Mouse (Mus musculus) G1E (cell line): ENCODE data around the gene Ino80. TPM values are rescaled to one million over a fixed set of nuclear protein-coding genes. Genes with fewer than 3 reads are reported as not detected.

Experiments used
- ATAC-seq: 2 replicates; pipeline ENCODE4 v1.8.0; 2016; ENCODE audit warnings: mild to moderate bottlenecking; ENCODE audit not compliant: insufficient number of reproducible peaks, poor library complexity, low FRiP score, severe bottlenecking; ENCODE audit errors: extremely low read depth
- DNase-seq: peaks from one replicate; pipeline ENCODE4 v3.0.0; 2012; ENCODE audit warnings: low spot score
- H3K27me3 ChIP-seq: 2 replicates; pipeline ENCODE4 v1.6.1; 2012; ENCODE audit warnings: mild to moderate bottlenecking, low read length, inconsistent platforms; ENCODE audit not compliant: insufficient read depth
- H3K36me3 ChIP-seq: replicated peaks from 2 replicates; pipeline ENCODE3; 2012; ENCODE audit warnings: mild to moderate bottlenecking, inconsistent platforms
- H3K4me1 ChIP-seq: 2 replicates; pipeline ENCODE4 v1.6.1; 2012; ENCODE audit warnings: low read depth, low read length, inconsistent platforms, mixed read lengths; ENCODE audit not compliant: insufficient read depth
- H3K4me3 ChIP-seq: 2 replicates; pipeline ENCODE4 v1.5.1; 2012; ENCODE audit warnings: low read depth, mild to moderate bottlenecking, inconsistent platforms, low read length, moderate library complexity, mixed read lengths
- H3K9me3 ChIP-seq: replicated peaks from 2 replicates; pipeline ENCODE4 v1.6.1; 2012; ENCODE audit warnings: inconsistent platforms
- CTCF ChIP-seq: IDR thresholded peaks from 2 replicates; pipeline ENCODE4 v1.5.1; 2012; ENCODE audit warnings: low read depth, low read length, inconsistent platforms, mixed read lengths
- GATA1 ChIP-seq: IDR thresholded peaks from 2 replicates; pipeline ENCODE4 v1.6.1; 2012; ENCODE audit warnings: borderline replicate concordance, low read length, inconsistent platforms, mixed read lengths
- GATA2 ChIP-seq: IDR thresholded peaks from 2 replicates; pipeline ENCODE4 v1.6.1; 2012; ENCODE audit warnings: low read depth, low read length, inconsistent platforms, borderline replicate concordance
- POLR2AphosphoS5 ChIP-seq: IDR thresholded peaks from 2 replicates; pipeline ENCODE4 v1.6.1; 2012; ENCODE audit warnings: low read depth, low read length, inconsistent platforms; ENCODE audit not compliant: insufficient replicate concordance
- TAL1 ChIP-seq: conservative IDR thresholded peaks from 2 replicates; pipeline ENCODE4 v1.6.1; 2012; ENCODE audit warnings: low read depth, low read length, inconsistent platforms, mixed read lengths
- polyA plus RNA-seq: library from polyadenylated mRNA; stranded (reverse); fragments of >175 nt; gene quantifications from 2 replicates; pipeline ENCODE4 v1.2.3, GENCODE M21; 2012
- total RNA-seq, 2 experiments: library from RNA; stranded (forward) in 1 of 2; stranded (reverse) in 1 of 2; fragments of 200-1000 nt in 1 of 2; fragments of >200 nt in 1 of 2; fragmentation: Nextera tagmentation in 1 of 2; gene quantifications; 2 replicates each; pipeline ENCODE4 v1.2.3; 2014 to 2017

Gene Ino80
- total and polyA plus RNA-seq, 3 experiments: 7.0 to 41.2 (median 20.4) TPM

- TF ChIP-seq TAL1 (no peak), GATA1 (no peak), POLR2AphosphoS5 (no peak), GATA2 (no peak), CTCF (no peak)
- peaks cover 64% of the 10 kb centered on the region for H3K4me1 ChIP-seq
- H3K9me3 ChIP-seq: no peaks in the 10 kb centered on the region
- H3K36me3 ChIP-seq: no peaks in the 10 kb centered on the region
- H3K27me3 ChIP-seq: peaks cover 81% of the 10 kb centered on the region
- peak overlapping the region; percentile 65; the same call in 1 of the 2 replicates for H3K4me3 ChIP-seq
- no peak for DNase-seq
- no peak for ATAC-seq
These were observed 151.1 kb downstream of the Ino80 start for GRCm38 (mm10) chr2:119326161-119327101.

GRCm38 (mm10) chr2:119325568-119326143 lies 151.8 kb downstream of the Ino80 start, which contains the start of gene Dll4:
TSS of gene Dll4 (plus strand) at chr2:119325784.
- ATAC-seq: no peak
- peaks cover 71% of the 10 kb centered on the region for H3K4me1 ChIP-seq
- H3K4me3 ChIP-seq: peak within 1 kb of the TSS; percentile 65; the same call in 1 of the 2 replicates

GRCm38 (mm10) chr2:119324576-119325318 lies 152.7 kb downstream of the Ino80 start:
- Histone ChIP-seq H3K36me3 (no peaks in the 10 kb centered on the region), H3K9me3 (peaks cover 3% of the 10 kb centered on the region), H3K4me1 (peaks cover 76% of the 10 kb centered on the region), H3K4me3 (peak overlapping the region; percentile 65; the same call in 1 of the 2 replicates), H3K27me3 (peaks cover 74% of the 10 kb centered on the region)
- DNase-seq: peak; percentile 53
- TF ChIP-seq CTCF: no peak
- TF ChIP-seq TAL1: no peak
- TF ChIP-seq POLR2AphosphoS5: no peak
- no peak for TF ChIP-seq GATA2
- no peak for TF ChIP-seq GATA1
- ATAC-seq: no peak

More at GRCm38 (mm10) chr2:119325568-119326143, 151.8 kb downstream of the Ino80 start, which contains the start of gene Dll4:
- no peaks in the 10 kb centered on the region for H3K36me3 ChIP-seq
- peaks cover 77% of the 10 kb centered on the region for H3K27me3 ChIP-seq
- peak; percentile 39 for DNase-seq
- no peaks in the 10 kb centered on the region for H3K9me3 ChIP-seq
- TF ChIP-seq GATA1 (no peak), CTCF (no peak), POLR2AphosphoS5 (no peak), GATA2 (no peak), TAL1 (no peak)

DNA sequence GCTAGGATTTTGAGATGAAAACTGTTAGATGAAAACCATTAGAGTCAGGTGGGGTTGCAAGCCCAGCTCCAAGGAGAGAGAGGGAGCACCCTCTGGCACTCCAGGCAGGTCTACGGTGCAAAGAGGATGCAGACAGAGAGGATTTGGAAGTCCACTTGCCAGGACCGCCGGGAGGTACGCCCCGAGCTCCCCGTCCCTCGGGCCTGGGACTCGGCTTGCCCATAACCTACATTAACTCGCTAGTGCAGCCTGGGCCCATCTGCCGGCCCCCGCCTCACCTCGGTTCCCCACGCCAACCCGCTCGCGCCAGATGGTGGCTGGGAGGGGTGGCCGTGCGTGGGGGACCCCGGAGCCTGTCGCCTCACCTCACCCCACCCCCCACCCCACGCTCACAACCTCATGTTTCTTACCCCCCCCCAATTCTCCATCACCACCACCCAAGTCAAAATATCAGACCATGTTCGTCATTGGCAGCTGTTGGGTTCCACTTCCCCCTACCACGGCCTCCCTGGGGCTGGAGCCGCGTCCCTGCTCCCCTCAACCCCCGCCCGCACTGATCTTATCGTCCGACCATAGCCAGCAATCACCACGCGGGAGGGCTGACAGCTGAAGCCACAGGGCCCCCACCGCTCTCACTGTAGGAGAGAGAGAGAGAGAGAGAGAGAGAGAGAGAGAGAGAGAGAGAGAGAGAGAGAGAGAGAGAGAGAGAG lies 153.5 kb downstream of the Ino80 start:
- peak overlapping the region; percentile 65; the same call in 1 of the 2 replicates for H3K4me3 ChIP-seq
- peaks cover 68% of the 10 kb centered on the region for H3K27me3 ChIP-seq
- peak; percentile 66 for DNase-seq
- peaks cover 3% of the 10 kb centered on the region for H3K9me3 ChIP-seq
- TF ChIP-seq CTCF: no peak
- no peak for TF ChIP-seq GATA2
- TF ChIP-seq GATA1: no peak
- TF ChIP-seq TAL1: no peak
- TF ChIP-seq POLR2AphosphoS5: no peak
- no peak for ATAC-seq
- H3K4me1 ChIP-seq: peaks cover 76% of the 10 kb centered on the region
- no peaks in the 10 kb centered on the region for H3K36me3 ChIP-seq

Other genes with a start within 250 kb of the Ino80 start
- gene Ppp1r14d, start 247.8 kb downstream of the Ino80 start, total RNA-seq (2014; fragmentation: Nextera tagmentation): not detected in 2 replicates
- gene Ppp1r14d, start 247.8 kb downstream of the Ino80 start, total RNA-seq (2017): not detected in 2 replicates
- gene Ppp1r14d, start 247.8 kb downstream of the Ino80 start, polyA plus RNA-seq: not detected in 2 replicates
- not detected in 2 replicates for gene Spint1, start 240.3 kb downstream of the Ino80 start, total RNA-seq (2014; fragmentation: Nextera tagmentation)
- 0.55 TPM in 1 of 2 replicates, not detected in the other for gene Spint1, start 240.3 kb downstream of the Ino80 start, total RNA-seq (2017)
- not detected in 2 replicates for gene Spint1, start 240.3 kb downstream of the Ino80 start, polyA plus RNA-seq
- not detected in 2 replicates for gene Rhov, start 206.4 kb downstream of the Ino80 start, total RNA-seq (2014; fragmentation: Nextera tagmentation)
- gene Rhov, start 206.4 kb downstream of the Ino80 start, total RNA-seq (2017): 0.11 TPM in 1 of 2 replicates, not detected in the other
- not detected in 2 replicates for gene Rhov, start 206.4 kb downstream of the Ino80 start, polyA plus RNA-seq
- 9.0 and 9.6 TPM in 2 replicates for gene Vps18, start 188.9 kb downstream of the Ino80 start, total RNA-seq (2014; fragmentation: Nextera tagmentation)
- 19.8 and 21.2 TPM in 2 replicates for gene Vps18, start 188.9 kb downstream of the Ino80 start, total RNA-seq (2017)
- gene Vps18, start 188.9 kb downstream of the Ino80 start, polyA plus RNA-seq: 27.3 and 33.3 TPM in 2 replicates
- gene Dll4, start 151.9 kb downstream of the Ino80 start, total RNA-seq (2014; fragmentation: Nextera tagmentation): 0.23 TPM in 1 of 2 replicates, not detected in the other
- 0.33 TPM in 1 of 2 replicates, not detected in the other for gene Dll4, start 151.9 kb downstream of the Ino80 start, total RNA-seq (2017)
- 0.09 TPM in 2 replicates for gene Dll4, start 151.9 kb downstream of the Ino80 start, polyA plus RNA-seq
- gene Chac1, start 126.5 kb downstream of the Ino80 start, total RNA-seq (2014; fragmentation: Nextera tagmentation): not detected in 2 replicates
- gene Chac1, start 126.5 kb downstream of the Ino80 start, total RNA-seq (2017): not detected in 2 replicates
- gene Chac1, start 126.5 kb downstream of the Ino80 start, polyA plus RNA-seq: not detected in 2 replicates
- gene Exd1, start 69.9 kb upstream of the Ino80 start, total RNA-seq (2014; fragmentation: Nextera tagmentation): 2.3 and 4.6 TPM in 2 replicates
- 1.4 and 2.2 TPM in 2 replicates for gene Exd1, start 69.9 kb upstream of the Ino80 start, total RNA-seq (2017)
- 0.21 and 0.23 TPM in 2 replicates for gene Exd1, start 69.9 kb upstream of the Ino80 start, polyA plus RNA-seq
- 84.1 and 108 TPM in 2 replicates for gene Chp1, start 70.0 kb upstream of the Ino80 start, total RNA-seq (2014; fragmentation: Nextera tagmentation)
- gene Chp1, start 70.0 kb upstream of the Ino80 start, total RNA-seq (2017): 72.4 and 77.2 TPM in 2 replicates
- gene Chp1, start 70.0 kb upstream of the Ino80 start, polyA plus RNA-seq: 15.6 and 17.3 TPM in 2 replicates
- 128 and 138 TPM in 2 replicates for gene Nusap1, start 140.6 kb upstream of the Ino80 start, total RNA-seq (2014; fragmentation: Nextera tagmentation)
- gene Nusap1, start 140.6 kb upstream of the Ino80 start, total RNA-seq (2017): 51.6 and 54.7 TPM in 2 replicates
- gene Nusap1, start 140.6 kb upstream of the Ino80 start, polyA plus RNA-seq: 1.8 and 2.2 TPM in 2 replicates
- 40.8 and 42.6 TPM in 2 replicates for gene Oip5, start 140.8 kb upstream of the Ino80 start, total RNA-seq (2014; fragmentation: Nextera tagmentation)
- 37.2 and 44.1 TPM in 2 replicates for gene Oip5, start 140.8 kb upstream of the Ino80 start, total RNA-seq (2017)
- gene Oip5, start 140.8 kb upstream of the Ino80 start, polyA plus RNA-seq: 20.0 and 26.5 TPM in 2 replicates
- 32.5 and 35.9 TPM in 2 replicates for gene Ndufaf1, start 185.1 kb upstream of the Ino80 start, total RNA-seq (2014; fragmentation: Nextera tagmentation)
- gene Ndufaf1, start 185.1 kb upstream of the Ino80 start, total RNA-seq (2017): 44.5 and 46.2 TPM in 2 replicates
- 2.8 and 3.0 TPM in 2 replicates for gene Ndufaf1, start 185.1 kb upstream of the Ino80 start, polyA plus RNA-seq
- 44.5 and 54.0 TPM in 2 replicates for gene Rtf1, start 197.4 kb upstream of the Ino80 start, total RNA-seq (2014; fragmentation: Nextera tagmentation)
- gene Rtf1, start 197.4 kb upstream of the Ino80 start, total RNA-seq (2017): 24.7 and 33.1 TPM in 2 replicates
- 36.2 and 73.2 TPM in 2 replicates for gene Rtf1, start 197.4 kb upstream of the Ino80 start, polyA plus RNA-seq